Mouse (Mus musculus) lung, postnatal 0 days (tissue): ENCODE measurements around the gene Retnlb.

Experiments
- CTCF ChIP-seq: IDR thresholded peaks from 2 replicates; pipeline ENCODE4 v1.5.1; 2016; ENCODE audit warnings: antibody characterized with exemption, mild to moderate bottlenecking
- EP300 ChIP-seq: IDR thresholded peaks from 2 replicates; pipeline ENCODE4 v1.6.1; 2016; ENCODE audit warnings: antibody characterized with exemption, mild to moderate bottlenecking, control low read depth

GRCm38 (mm10) chr16:48806521-48806920 lies 10.1 kb upstream of the Retnlb start:
- TF ChIP-seq EP300 (no peak), CTCF (no peak)
